Mouse (Mus musculus) lung, embryonic 14.5 days (tissue): ENCODE measurements around the gene Psmd9. TPM values are rescaled to one million over a fixed set of nuclear protein-coding genes. Genes with fewer than 3 reads are reported as not detected.
"Not testable (repeated sequence)": the region's sequence is repeated elsewhere in the genome, so short reads cannot be mapped to it uniquely, and the experiment has no call there.

Experiments
- ATAC-seq: fragments of 200-750 bp; cut with Nextera tagmentation; 2 replicates; pipeline ENCODE4 v1.8.0; 2017; ENCODE audit warnings: mild to moderate bottlenecking, moderate TSS enrichment, moderate library complexity; ENCODE audit not compliant: insufficient read depth
- DNase-seq: peaks from one replicate; pipeline ENCODE4 v3.0.0-alpha.2; 2015
- H3K27ac ChIP-seq: fragments of 300-500 bp; sonication (generic); 2 replicates; pipeline ENCODE4 v1.5.1; 2014; ENCODE audit warnings: low read depth, mild to moderate bottlenecking, moderate library complexity
- H3K27me3 ChIP-seq: fragments of 300-500 bp; sonication (generic); 2 replicates; pipeline ENCODE4 v1.6.1; 2014; ENCODE audit warnings: low read length, control low read depth; ENCODE audit not compliant: insufficient read depth
- H3K36me3 ChIP-seq: fragments of 300-500 bp; sonication (generic); 2 replicates; pipeline ENCODE4 v1.6.1; 2014; ENCODE audit warnings: control low read depth; ENCODE audit not compliant: insufficient read depth
- H3K4me1 ChIP-seq: fragments of 300-500 bp; sonication (generic); 2 replicates; pipeline ENCODE4 v1.6.1; 2014; ENCODE audit warnings: antibody characterized with exemption, control low read depth; ENCODE audit not compliant: insufficient read depth
- H3K4me2 ChIP-seq: fragments of 300-500 bp; sonication (generic); 2 replicates; pipeline ENCODE4 v1.6.1; 2014; ENCODE audit warnings: mild to moderate bottlenecking
- H3K4me3 ChIP-seq: fragments of 300-500 bp; sonication (generic); 2 replicates; pipeline ENCODE4 v1.5.1; 2014; ENCODE audit warnings: low read depth, low read length
- H3K9ac ChIP-seq: fragments of 300-500 bp; sonication (generic); 2 replicates; pipeline ENCODE4 v1.6.1; 2014
- H3K9me3 ChIP-seq: fragments of 300-500 bp; sonication (generic); 2 replicates; pipeline ENCODE4 v1.6.1; 2016; ENCODE audit warnings: low read depth, low read length, control low read depth
- CTCF ChIP-seq: IDR thresholded peaks from 2 replicates; pipeline ENCODE4 v1.5.1; 2016; ENCODE audit warnings: antibody characterized with exemption, low read depth
- WGBS: fragments of 180-500 bp; shearing (Covaris S2); extraction: QIAGEN DNeasy Blood & Tissue Kit; methylation state at CpG from one replicate; pipeline ENCODE4 v1.1.7; 2014; 5-methylcytosine and 5-hydroxymethylcytosine counted together
- polyA plus RNA-seq: library from polyadenylated mRNA; unstranded; fragments of >200 nt; fragmentation: Nextera tagmentation; extraction: Ambion mirVana; gene quantifications from 2 replicates; pipeline ENCODE4 v1.2.1, GENCODE M21; 2014

The Psmd9 gene
- polyA plus RNA-seq, 1 experiment from 2014 or later, result 81.7 TPM

DNA sequence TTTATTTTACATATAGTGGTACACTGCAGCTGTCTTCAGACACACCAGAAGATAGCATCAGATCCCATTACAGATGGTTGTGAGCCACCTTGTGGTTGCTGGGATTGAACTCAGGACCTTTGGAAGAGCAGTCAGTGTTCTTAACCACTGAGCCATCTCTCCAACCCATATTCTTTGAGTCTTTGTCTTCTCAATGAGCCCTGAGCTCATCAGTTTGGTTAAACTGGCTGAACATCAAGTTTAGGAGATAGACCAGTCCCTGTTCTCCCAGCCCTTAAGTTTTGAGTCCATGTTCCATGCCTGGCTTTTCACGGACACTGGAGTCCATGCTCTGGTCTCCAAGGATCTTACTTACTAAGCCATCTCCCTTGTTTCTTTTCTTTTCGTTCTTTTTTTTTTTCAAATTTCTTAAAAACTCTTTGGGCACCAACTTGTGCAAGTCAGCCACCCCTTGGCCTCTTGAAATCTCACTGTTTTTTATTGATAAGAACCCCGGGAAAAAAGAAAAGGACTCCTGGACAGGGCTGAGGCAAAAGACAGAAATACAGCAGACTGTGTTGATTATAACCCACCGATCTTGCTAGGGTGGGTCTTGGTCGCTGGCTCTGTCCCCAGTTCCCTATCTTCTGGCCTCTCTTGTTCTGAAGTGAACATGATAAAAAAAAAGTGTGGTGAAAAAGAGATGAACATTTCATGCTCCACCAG, 53.3 kb downstream of the Psmd9 start:
- DNase-seq, H3K9ac ChIP-seq, H3K36me3 ChIP-seq, H3K4me1 ChIP-seq, H3K27me3 ChIP-seq, ATAC-seq, H3K4me2 ChIP-seq, H3K4me3 ChIP-seq, H3K9me3 ChIP-seq, H3K27ac ChIP-seq: not testable (repeated sequence)
- 80% methylated on average over 3 of the region's 5 CpGs for WGBS

DNA sequence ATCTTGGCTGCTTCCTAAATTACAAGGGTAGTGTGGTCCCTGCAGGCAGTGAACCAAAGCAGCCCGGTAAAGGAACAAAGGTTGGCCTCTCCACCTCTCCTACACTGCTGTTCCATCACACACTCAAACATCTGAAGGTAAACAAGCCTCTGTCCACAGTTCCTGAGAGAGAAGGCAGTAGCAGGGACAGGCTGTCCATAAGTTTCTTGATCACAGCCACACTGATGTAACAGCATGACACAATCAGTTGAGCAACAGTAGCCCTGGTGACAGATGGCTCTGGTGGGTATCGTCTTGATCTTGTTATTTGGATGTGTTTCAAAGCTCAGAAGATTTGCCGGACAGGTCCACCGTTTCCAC, 53.8 kb downstream of the Psmd9 start:
- no peaks in the 10 kb centered on the region for H3K27me3 ChIP-seq
- H3K4me1 ChIP-seq, result no peaks in the 10 kb centered on the region
- no peak for TF ChIP-seq CTCF
- no peak overlapping the region for H3K27ac ChIP-seq
- no peak for ATAC-seq
- no peak overlapping the region for H3K4me2 ChIP-seq
- H3K9me3 ChIP-seq, result peaks cover 4% of the 10 kb centered on the region; the same call in 1 of the 2 replicates
- no peak for DNase-seq
- 73% methylated on average over 4 of the region's 4 CpGs for WGBS
- no peak overlapping the region for H3K9ac ChIP-seq
- no peaks in the 10 kb centered on the region for H3K36me3 ChIP-seq
- no peak overlapping the region for H3K4me3 ChIP-seq

DNA sequence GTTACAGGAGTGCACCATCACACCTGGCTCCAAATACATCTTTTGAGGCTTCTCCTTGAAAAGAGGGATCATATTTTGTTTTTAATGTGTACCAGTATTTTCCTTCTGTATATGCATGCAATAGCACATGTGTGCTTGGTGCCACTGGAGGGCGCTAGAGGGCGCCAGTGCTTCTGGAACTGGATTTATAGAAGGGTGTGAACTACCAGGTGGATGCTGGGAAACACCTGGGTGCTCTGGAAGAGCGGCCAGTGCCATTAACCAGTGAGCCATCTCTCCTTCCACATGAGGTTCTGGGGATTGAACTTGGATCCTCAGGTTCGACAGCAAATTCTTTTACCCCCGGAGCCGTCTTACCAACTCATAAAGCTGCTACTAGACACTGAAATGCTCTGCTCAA, 54.6 kb downstream of the Psmd9 start:
- not testable (repeated sequence) for H3K4me2 ChIP-seq, H3K9me3 ChIP-seq, H3K27ac ChIP-seq, H3K4me1 ChIP-seq, DNase-seq, ATAC-seq, H3K36me3 ChIP-seq, H3K9ac ChIP-seq, H3K4me3 ChIP-seq, H3K27me3 ChIP-seq
- 0 out of 2 replicates have a peak, but pooled peaks have one; percentile 1 for TF ChIP-seq CTCF
- 49% methylated on average over 6 of the region's 6 CpGs for WGBS

DNA sequence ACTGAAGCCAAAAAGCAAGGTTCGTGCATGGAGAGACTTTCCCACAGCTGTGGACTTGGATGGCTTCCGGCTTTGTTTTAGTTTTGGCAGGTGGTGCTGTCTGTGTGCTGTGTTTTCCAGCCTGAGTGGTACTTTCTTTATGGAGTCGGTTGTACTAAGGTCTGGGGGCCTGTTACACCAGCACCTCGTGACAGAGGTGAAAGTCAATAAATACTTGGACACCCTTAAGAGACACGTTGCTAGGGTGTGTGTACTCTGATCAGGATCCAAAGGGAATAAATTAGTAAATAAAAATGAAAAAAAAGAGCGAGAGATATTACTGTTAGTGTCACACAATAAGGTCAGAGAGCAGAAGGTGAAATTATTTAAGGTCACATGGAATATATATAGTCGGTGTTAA, 57.6 kb downstream of the Psmd9 start:
- Histone ChIP-seq H3K4me1 (peaks cover 4% of the 10 kb centered on the region; the same call in 1 of the 2 replicates), H3K27me3 (no peaks in the 10 kb centered on the region), H3K27ac (no peak overlapping the region), H3K9ac (no peak overlapping the region), H3K36me3 (0 out of 2 replicates have a peak, but pooled peaks cover 4% of the 10 kb centered on the region), H3K4me2 (no peak overlapping the region), H3K4me3 (no peak overlapping the region), H3K9me3 (no peaks in the 10 kb centered on the region)
- no peak for DNase-seq
- ATAC-seq, result no peak
- 76% methylated on average over 7 of the region's 7 CpGs for WGBS
- no peak for TF ChIP-seq CTCF

DNA sequence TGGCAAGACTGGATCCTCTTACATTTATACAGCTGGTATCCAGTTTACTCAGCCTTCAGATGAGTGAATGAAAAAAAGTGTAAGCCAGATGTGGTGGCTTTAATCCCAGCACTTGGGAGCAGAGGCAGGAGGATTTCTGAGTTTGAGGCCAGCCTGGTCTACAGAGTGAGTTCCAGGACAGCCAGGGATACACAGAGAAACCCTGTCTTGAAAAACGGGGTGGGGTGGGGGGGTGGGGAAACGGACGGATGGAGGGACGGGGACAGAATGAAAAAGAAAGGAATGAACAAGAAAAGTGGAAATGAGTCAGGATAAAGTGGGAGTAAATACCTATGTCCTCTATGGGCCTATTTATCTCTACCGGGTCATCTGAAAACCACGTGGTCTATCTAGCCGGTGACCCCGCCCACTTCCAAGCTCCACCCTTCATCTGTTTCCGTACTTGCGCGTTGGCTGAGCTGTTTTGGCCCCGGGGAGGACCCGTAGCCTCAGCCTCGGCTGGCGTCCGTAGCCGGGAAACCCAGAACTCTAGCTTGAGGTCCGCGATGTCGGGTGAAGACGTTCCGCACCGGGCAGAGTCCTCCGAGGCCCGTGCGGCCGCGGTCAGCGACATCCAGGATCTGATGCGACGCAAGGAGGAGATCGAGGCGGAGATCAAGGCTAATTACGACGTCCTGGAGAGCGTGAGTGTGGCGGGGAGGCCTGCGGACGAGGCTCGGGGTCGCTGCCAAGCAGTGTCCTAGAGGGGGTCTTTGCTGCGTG, 58.7 kb downstream of the Psmd9 start:
- Histone ChIP-seq H3K4me1 (peaks cover 4% of the 10 kb centered on the region; the same call in 1 of the 2 replicates), H3K36me3 (0 out of 2 replicates have a peak, but pooled peaks cover 4% of the 10 kb centered on the region), H3K4me2 (peak overlapping the region; percentile 88), H3K27me3 (no peaks in the 10 kb centered on the region), H3K27ac (no peak overlapping the region), H3K9ac (peak overlapping the region; percentile 83), H3K9me3 (no peaks in the 10 kb centered on the region), H3K4me3 (peak overlapping the region; percentile 81)
- TF ChIP-seq CTCF, result no peak
- peak; percentile 98 for DNase-seq
- WGBS, result 2% methylated on average over 42 of the region's 42 CpGs
- peak; percentile 86 for ATAC-seq

DNA sequence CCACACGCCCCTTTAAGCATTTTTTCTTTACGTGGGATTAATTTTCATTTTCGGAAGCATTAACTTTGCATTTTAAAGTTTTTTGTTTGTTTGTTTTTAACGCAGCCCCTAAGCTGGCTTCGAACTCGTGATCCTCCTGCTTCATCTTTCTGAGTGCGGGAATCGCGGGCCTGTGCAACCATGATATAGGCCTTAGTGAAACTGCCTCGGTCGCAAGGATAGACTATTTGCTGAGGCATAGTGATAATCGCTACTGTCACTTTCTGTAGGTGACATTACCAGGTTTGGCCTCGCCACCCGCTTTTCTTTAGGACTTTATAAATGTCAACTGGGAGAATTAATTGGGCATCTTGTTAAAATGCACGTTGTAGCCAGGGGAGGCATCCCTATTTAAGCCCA, 59.3 kb downstream of the Psmd9 start:
- H3K27me3 ChIP-seq, result no peaks in the 10 kb centered on the region
- H3K4me1 ChIP-seq, result peaks cover 4% of the 10 kb centered on the region; the same call in 1 of the 2 replicates
- peak overlapping the region; percentile 81 for H3K4me3 ChIP-seq
- WGBS, result 4% methylated on average over 15 of the region's 15 CpGs
- peak overlapping the region; percentile 88 for H3K4me2 ChIP-seq
- H3K27ac ChIP-seq, result no peak overlapping the region
- no peak for ATAC-seq
- H3K36me3 ChIP-seq, result 0 out of 2 replicates have a peak, but pooled peaks cover 4% of the 10 kb centered on the region
- no peaks in the 10 kb centered on the region for H3K9me3 ChIP-seq
- peak overlapping the region; percentile 83 for H3K9ac ChIP-seq
- no peak for DNase-seq
- no peak for TF ChIP-seq CTCF

DNA sequence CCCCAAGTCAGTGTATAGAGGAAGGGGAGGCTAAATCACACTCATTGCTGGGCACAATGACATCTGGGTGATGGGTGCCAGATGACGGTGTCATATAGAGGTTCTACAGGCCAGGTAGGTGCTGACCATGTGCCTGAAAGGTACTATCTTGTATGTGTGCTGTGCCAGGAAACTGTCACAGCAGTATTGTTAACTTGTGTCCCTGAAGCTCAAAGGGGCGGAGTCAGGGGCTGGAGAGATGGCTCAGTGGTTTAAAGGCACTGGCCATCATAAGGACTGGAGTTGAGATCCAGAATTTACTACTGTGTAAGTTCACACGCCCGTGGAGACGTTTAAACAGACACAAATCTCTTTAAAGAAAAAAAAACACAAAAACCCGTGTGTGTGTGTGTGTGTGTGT, 60.1 kb downstream of the Psmd9 start:
- H3K36me3 ChIP-seq, result peaks cover 5% of the 10 kb centered on the region; the same call in 1 of the 2 replicates
- peak overlapping the region; percentile 88 for H3K4me2 ChIP-seq
- no peak overlapping the region; the same call in 1 of the 2 replicates for H3K9ac ChIP-seq

More for the DNA sequence above, 60.1 kb downstream of the Psmd9 start:
- WGBS, result 85% methylated on average over 6 of the region's 6 CpGs
- TF ChIP-seq CTCF, result no peak
- Histone ChIP-seq H3K27me3 (no peaks in the 10 kb centered on the region), H3K4me1 (peaks cover 4% of the 10 kb centered on the region; the same call in 1 of the 2 replicates), H3K4me3 (peak overlapping the region; percentile 81), H3K9me3 (no peaks in the 10 kb centered on the region), H3K27ac (no peak overlapping the region)
- no peak for ATAC-seq
- DNase-seq, result no peak
